Mouse (Mus musculus) bone marrow macrophage, adult 2 months (primary cell): ENCODE results near the gene 4921530L21Rik.

Source experiments
- CTCF ChIP-seq: IDR thresholded peaks from 2 replicates; pipeline ENCODE4 v1.5.1; 2012; ENCODE audit warnings: low read depth, mild to moderate bottlenecking, low read length, moderate library complexity
- POLR2A ChIP-seq: IDR thresholded peaks from 2 replicates; pipeline ENCODE4 v1.6.1; 2012; ENCODE audit warnings: mild to moderate bottlenecking, low read depth, low read length, borderline replicate concordance

GRCm38 (mm10) chr14:95913293-95913692, 32.2 kb downstream of the 4921530L21Rik start:
- TF ChIP-seq CTCF: no peak
- no peak for TF ChIP-seq POLR2A
